Mouse (Mus musculus) neural tube, embryonic 12.5 days (tissue): ENCODE data around the gene Rbm38. TPM values are rescaled to one million over a fixed set of nuclear protein-coding genes. Genes with fewer than 3 reads are reported as not detected.

Source experiments
- ATAC-seq: fragments of 200-750 bp; cut with Nextera tagmentation; 2 replicates; pipeline ENCODE4 v1.8.0; 2017; ENCODE audit warnings: low read depth, mild to moderate bottlenecking, moderate TSS enrichment, moderate library complexity; ENCODE audit not compliant: low FRiP score
- H3K27ac ChIP-seq: fragments of 300-500 bp; sonication (generic); 2 replicates; pipeline ENCODE4 v1.5.1; 2016
- H3K27me3 ChIP-seq: fragments of 300-500 bp; sonication (generic); replicated peaks from 2 replicates; pipeline ENCODE4 v1.6.1; 2016; ENCODE audit warnings: mild to moderate bottlenecking
- H3K36me3 ChIP-seq: fragments of 300-500 bp; sonication (generic); 2 replicates; pipeline ENCODE4 v1.6.1; 2016; ENCODE audit warnings: mild to moderate bottlenecking
- H3K4me1 ChIP-seq: fragments of 300-500 bp; sonication (generic); 2 replicates; pipeline ENCODE4 v1.6.1; 2016
- H3K4me2 ChIP-seq: fragments of 300-500 bp; sonication (generic); replicated peaks from 2 replicates; pipeline ENCODE4 v1.6.1; 2016; ENCODE audit warnings: mild to moderate bottlenecking
- H3K4me3 ChIP-seq: fragments of 300-500 bp; sonication (generic); 2 replicates; pipeline ENCODE4 v1.5.1; 2016
- H3K9ac ChIP-seq: fragments of 300-500 bp; sonication (generic); 2 replicates; pipeline ENCODE4 v1.6.1; 2016; ENCODE audit warnings: mild to moderate bottlenecking
- H3K9me3 ChIP-seq: fragments of 300-500 bp; sonication (generic); 2 replicates; pipeline ENCODE4 v1.6.1; 2016; ENCODE audit warnings: mild to moderate bottlenecking
- WGBS: fragments of 180-500 bp; shearing (Covaris S2); methylation state at CpG from one replicate; pipeline ENCODE4 v1.1.7; 2016; 5-methylcytosine and 5-hydroxymethylcytosine counted together
- polyA plus RNA-seq: library from polyadenylated mRNA; unstranded; fragments of >200 nt; fragmentation: Nextera tagmentation; extraction: Ambion mirVana; gene quantifications from 2 replicates; pipeline ENCODE4 v1.2.1, GENCODE M21; 2016

Gene Rbm38
- polyA plus RNA-seq, 1 experiment from 2014 or later = 48.2 TPM

DNA sequence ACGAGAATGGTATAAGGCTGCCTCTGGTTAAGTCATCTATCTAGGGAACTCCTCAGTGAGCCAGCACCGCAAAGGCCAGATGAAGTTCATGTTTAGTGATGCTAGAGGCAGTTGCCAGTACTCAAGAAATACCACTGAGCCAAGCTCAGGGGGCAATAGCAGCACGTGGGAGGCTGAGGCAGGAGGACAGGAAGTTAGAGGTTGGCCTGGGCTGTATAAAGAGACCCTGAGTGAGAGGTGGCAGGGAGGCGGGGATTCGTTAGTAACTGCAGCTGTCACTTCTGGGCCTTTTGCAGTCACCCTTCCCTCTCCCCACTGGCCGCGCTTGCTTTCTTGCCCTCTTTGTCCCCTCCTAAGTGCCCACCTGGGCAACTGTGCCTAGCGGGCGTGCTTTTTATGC, 976 bp upstream of the Rbm38 start:
- Histone ChIP-seq H3K27ac (no peak overlapping the region), H3K4me2 (peak overlapping the region; percentile 81), H3K9ac (no peak overlapping the region), H3K36me3 (peaks cover 20% of the 10 kb centered on the region), H3K4me3 (peak overlapping the region; percentile 36), H3K27me3 (peaks cover 19% of the 10 kb centered on the region), H3K4me1 (peaks cover 35% of the 10 kb centered on the region), H3K9me3 (no peaks in the 10 kb centered on the region)
- peak; percentile 8; the same call in 1 of the 2 replicates for ATAC-seq
- 11% methylated on average over 9 of the region's 9 CpGs for WGBS

DNA sequence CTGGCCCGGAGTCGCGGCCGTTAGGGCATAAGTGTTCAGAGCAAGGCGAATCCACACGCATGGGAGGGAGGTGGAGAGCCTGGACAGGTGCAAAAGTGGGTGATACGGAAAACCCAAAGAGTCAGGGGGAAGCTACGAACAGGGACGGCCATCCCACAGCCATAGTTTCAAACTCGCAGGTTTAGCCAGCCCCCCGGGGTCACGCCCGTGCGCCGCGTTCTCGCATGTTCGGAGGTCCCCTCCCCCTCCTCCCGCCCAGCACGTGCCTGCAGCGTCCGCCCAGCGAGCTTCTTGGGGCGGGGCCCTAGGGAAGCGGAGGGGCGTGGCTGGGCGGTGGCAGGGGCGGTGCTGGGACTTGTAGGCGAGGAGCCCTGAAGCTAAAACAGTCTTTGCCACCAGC, 508 bp upstream of the Rbm38 start:
- peaks cover 15% of the 10 kb centered on the region for H3K36me3 ChIP-seq

DNA sequence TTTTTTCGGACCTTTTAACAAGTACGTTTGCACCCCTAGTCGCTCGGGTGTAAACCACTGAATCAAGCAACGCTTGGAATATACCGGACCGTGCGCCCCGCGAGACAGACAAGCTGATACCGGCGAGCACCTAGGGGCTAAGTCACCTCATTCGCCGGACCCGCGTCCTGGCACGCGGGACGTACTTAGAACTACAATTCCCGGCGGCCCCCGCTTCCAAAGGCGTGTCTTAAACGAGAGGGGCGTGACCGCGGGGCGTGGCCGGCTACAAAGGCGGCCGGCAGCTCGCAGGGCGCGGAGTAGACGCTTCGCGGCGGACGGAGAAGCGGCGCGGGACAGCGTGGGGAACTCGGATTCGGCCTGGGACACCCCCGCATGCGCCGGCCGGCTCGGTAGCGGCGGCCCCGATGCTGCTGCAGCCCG, 1.3 kb downstream of the Rbm38 start:
- peaks cover 19% of the 10 kb centered on the region for H3K27me3 ChIP-seq
- peak; percentile 83 for ATAC-seq
- WGBS = under 1% methylated on average over 54 of the region's 54 CpGs
- peaks cover 57% of the 10 kb centered on the region for H3K4me1 ChIP-seq
- H3K9me3 ChIP-seq = no peaks in the 10 kb centered on the region
- peak overlapping the region; percentile 80 for H3K9ac ChIP-seq
- H3K36me3 ChIP-seq = peaks cover 9% of the 10 kb centered on the region
- H3K27ac ChIP-seq = peak overlapping the region; percentile 53; the same call in 1 of the 2 replicates
- peak overlapping the region; percentile 79 for H3K4me3 ChIP-seq
- H3K4me2 ChIP-seq = peak overlapping the region; percentile 94

More for the DNA sequence above, 508 bp upstream of the Rbm38 start:
- H3K9me3 ChIP-seq = no peaks in the 10 kb centered on the region
- peaks cover 40% of the 10 kb centered on the region for H3K4me1 ChIP-seq
- H3K27me3 ChIP-seq = peaks cover 19% of the 10 kb centered on the region
- under 1% methylated on average over 29 of the region's 29 CpGs for WGBS
- ATAC-seq = peak; percentile 64
- peak overlapping the region; percentile 81 for H3K4me2 ChIP-seq
- H3K9ac ChIP-seq = no peak overlapping the region
- peak overlapping the region; percentile 36 for H3K4me3 ChIP-seq
- no peak overlapping the region for H3K27ac ChIP-seq

DNA sequence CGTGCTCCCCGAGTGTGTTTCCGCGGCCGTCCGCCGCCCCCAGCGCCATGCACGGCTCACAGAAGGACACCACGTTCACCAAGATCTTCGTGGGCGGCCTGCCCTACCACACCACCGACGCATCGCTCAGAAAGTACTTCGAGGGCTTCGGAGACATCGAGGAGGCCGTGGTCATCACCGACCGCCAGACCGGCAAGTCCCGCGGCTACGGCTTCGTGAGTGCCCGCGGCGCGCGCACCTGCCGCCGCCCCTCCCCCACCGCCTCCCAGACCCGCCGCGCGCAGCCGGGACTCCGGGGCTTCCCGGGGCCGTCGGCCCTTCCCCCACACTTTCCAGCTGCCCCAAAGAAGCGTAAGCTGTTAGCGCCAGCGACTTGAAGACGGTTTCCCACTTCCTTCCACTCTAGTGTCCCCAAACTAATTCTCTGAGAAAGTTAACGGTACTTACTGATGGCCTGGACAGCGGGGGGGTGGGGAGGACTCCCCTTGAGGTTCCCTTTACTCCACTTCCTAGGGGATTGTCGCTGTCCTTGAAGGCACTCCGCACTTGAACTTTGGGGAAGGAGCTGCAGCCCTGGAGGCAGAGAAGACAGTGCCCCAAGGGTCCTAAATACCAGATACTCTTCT, 1.9 kb downstream of the Rbm38 start:
- 0% methylated on average over 51 of the region's 51 CpGs for WGBS
- H3K4me3 ChIP-seq = peak overlapping the region; percentile 79
- peaks cover 62% of the 10 kb centered on the region for H3K4me1 ChIP-seq
- peak overlapping the region; percentile 53; the same call in 1 of the 2 replicates for H3K27ac ChIP-seq
- no peaks in the 10 kb centered on the region for H3K9me3 ChIP-seq
- peaks cover 19% of the 10 kb centered on the region for H3K27me3 ChIP-seq
- ATAC-seq = peak; percentile 63
- peak overlapping the region; percentile 94 for H3K4me2 ChIP-seq
- peak overlapping the region; percentile 80 for H3K9ac ChIP-seq
- peaks cover 14% of the 10 kb centered on the region for H3K36me3 ChIP-seq

DNA sequence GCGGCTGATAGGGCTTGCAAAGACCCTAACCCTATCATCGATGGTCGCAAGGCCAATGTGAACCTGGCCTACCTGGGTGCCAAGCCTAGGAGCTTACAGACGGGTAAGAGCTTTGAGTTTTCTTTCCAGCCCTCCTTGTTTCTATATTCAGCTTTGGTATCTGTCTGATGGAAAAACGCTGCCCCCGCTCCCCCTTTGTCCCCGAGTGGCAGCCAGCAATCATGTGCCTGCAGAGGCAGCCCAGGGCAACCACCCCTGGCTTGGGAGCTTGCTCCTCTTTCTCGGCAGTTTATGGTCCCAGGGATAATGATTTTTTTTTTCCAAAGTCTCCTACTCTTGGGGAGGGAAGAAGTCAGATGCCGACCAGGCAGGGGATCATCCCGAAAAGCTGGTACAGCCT, 2.5 kb downstream of the Rbm38 start:
- H3K27ac ChIP-seq = no peak overlapping the region
- 20% methylated on average over 10 of the region's 10 CpGs for WGBS

DNA sequence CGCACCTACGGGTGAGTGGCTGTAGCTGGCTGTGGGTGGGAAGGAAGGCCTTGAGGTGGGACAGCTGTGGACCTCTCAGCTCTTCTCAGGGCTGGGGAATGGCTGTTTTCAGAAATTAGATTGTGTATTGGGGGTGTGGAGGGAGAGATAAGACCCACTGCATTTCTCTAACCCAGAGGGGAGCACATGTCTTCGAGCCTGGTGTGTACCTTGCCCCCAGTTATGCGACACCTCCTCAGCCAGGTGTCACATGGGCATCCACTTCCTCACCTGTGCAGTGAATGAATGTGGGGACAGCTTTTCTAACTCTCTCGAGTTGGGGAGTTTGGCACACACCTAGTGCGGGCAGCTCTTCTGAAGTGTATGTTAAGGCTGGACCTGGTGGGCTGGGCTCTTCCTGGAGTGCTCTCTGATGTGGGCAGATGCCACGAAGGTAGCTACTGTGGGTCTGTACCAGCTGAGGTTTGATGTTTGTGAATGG, 3.1 kb downstream of the Rbm38 start:
- WGBS = 84% methylated on average over 7 of the region's 7 CpGs
- Histone ChIP-seq H3K27me3 (peaks cover 18% of the 10 kb centered on the region), H3K9me3 (no peaks in the 10 kb centered on the region), H3K4me1 (peaks cover 62% of the 10 kb centered on the region), H3K27ac (no peak overlapping the region), H3K4me3 (peak overlapping the region; percentile 79; the same call in 1 of the 2 replicates), H3K9ac (peak overlapping the region; percentile 80), H3K36me3 (peaks cover 22% of the 10 kb centered on the region), H3K4me2 (peak overlapping the region; percentile 94)
- no peak for ATAC-seq

More for the DNA sequence above, 2.5 kb downstream of the Rbm38 start:
- Histone ChIP-seq H3K4me3 (peak overlapping the region; percentile 79), H3K4me1 (peaks cover 62% of the 10 kb centered on the region), H3K4me2 (peak overlapping the region; percentile 94), H3K9ac (peak overlapping the region; percentile 80), H3K27me3 (peaks cover 19% of the 10 kb centered on the region), H3K9me3 (no peaks in the 10 kb centered on the region), H3K36me3 (peaks cover 20% of the 10 kb centered on the region)
- no peak for ATAC-seq

DNA sequence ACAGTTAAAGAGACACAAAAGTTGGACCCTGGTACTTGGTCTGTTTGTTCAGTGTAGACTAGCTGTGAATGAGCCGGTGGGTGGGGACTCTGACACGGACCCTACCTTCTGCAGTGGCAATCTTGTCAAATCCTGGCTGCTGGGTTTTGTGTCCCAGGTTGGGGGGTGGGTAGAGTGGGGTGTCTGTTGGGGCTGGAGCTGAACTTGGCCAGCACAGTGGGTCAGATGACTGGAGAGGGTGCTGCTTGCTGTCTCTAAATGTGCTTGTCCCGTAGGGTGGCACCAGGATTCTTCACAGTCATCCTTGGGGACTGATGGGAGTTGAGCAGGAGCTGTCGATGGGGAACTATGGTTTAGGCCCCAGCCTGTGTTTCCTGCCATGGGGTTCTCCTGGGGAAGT, 3.7 kb downstream of the Rbm38 start:
- no peak overlapping the region for H3K9ac ChIP-seq
- peaks cover 13% of the 10 kb centered on the region for H3K27me3 ChIP-seq
- 0 out of 2 replicates have a peak overlapping the region, but pooled peaks have one; percentile 79 for H3K4me3 ChIP-seq
- ATAC-seq = no peak
- peaks cover 25% of the 10 kb centered on the region for H3K36me3 ChIP-seq
- peaks cover 62% of the 10 kb centered on the region for H3K4me1 ChIP-seq
- H3K9me3 ChIP-seq = no peaks in the 10 kb centered on the region
- WGBS = 86% methylated on average over 4 of the region's 4 CpGs
- H3K27ac ChIP-seq = no peak overlapping the region
- peak overlapping the region; percentile 94 for H3K4me2 ChIP-seq

DNA sequence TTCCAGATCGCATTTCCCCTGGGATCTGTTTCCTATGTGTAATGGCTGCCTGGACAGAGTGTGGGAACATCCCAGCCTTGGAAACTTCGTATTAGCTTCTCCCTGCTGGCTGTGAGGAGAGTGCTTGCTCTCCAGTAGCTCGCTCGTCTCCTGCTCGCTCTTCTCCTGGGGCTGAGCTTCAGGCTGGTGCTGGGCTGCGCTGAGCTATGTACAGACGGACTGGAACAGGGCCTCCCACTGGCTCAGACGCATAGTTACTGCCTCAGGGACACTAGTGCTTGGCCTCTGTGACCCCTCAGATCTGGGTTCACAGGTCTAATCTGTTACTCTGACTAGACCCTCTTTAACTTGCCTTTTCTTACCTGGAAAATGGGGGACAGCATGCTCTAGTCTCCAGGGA, 4.1 kb downstream of the Rbm38 start:
- 76% methylated on average over 8 of the region's 8 CpGs for WGBS
- Histone ChIP-seq H3K4me3 (0 out of 2 replicates have a peak overlapping the region, but pooled peaks have one; percentile 79), H3K27ac (no peak overlapping the region), H3K9me3 (no peaks in the 10 kb centered on the region), H3K27me3 (peaks cover 9% of the 10 kb centered on the region), H3K4me1 (peaks cover 60% of the 10 kb centered on the region), H3K9ac (0 out of 2 replicates have a peak overlapping the region, but pooled peaks have one; percentile 26), H3K4me2 (peak overlapping the region; percentile 94), H3K36me3 (peaks cover 29% of the 10 kb centered on the region)
- ATAC-seq = no peak

DNA sequence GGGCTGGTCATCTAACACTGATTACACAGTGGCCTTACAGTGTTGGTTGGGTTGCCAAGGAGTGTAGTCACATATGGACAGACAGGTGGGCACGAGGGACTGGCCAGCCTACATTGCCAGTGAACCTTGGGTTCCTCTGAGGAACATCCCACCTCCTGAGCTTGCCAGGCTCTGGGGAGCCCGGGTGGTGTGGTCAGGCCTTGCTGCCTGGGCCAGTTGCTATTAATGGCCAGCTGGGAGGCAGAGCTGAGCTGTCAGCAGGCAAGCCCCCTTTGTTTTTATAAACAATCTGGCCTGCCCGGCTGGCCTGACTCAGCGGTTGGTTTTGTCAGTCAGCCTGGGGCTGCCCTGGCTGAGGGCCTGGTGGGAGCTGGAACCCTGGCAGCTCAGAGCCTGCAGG, 4.6 kb downstream of the Rbm38 start:
- Histone ChIP-seq H3K27ac (no peak overlapping the region), H3K4me1 (peaks cover 54% of the 10 kb centered on the region), H3K4me3 (peak overlapping the region; percentile 3; the same call in 1 of the 2 replicates), H3K4me2 (peak overlapping the region; percentile 94), H3K9ac (peak overlapping the region; percentile 26), H3K36me3 (peaks cover 34% of the 10 kb centered on the region), H3K9me3 (no peaks in the 10 kb centered on the region), H3K27me3 (peaks cover 9% of the 10 kb centered on the region)
- 26% methylated on average over 4 of the region's 4 CpGs for WGBS
- ATAC-seq = no peak

DNA sequence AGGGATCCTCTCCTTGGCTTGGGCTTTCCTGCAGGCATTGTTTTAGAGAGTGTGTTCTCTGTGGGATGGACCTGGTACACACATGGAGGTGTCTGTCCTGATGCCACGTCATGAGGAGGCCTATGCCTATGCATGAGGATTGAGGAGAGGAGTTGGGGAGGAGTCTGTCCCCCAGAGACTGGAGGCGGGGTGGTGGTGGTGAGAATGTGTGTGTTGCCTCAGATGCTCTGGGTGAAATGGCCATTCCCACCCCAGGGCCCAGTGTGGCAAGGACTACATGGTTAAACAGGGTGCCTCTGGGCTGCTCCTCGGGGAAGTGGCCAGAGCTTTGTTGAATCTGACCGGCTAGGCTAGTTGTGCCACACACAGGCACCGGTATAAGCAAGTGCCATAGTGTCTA, 6.0 kb downstream of the Rbm38 start:
- Histone ChIP-seq H3K36me3 (peaks cover 48% of the 10 kb centered on the region), H3K9ac (0 out of 2 replicates have a peak overlapping the region, but pooled peaks have one; percentile 1), H3K4me1 (peaks cover 48% of the 10 kb centered on the region), H3K4me3 (no peak overlapping the region), H3K9me3 (no peaks in the 10 kb centered on the region), H3K27ac (no peak overlapping the region), H3K4me2 (no peak overlapping the region), H3K27me3 (no peaks in the 10 kb centered on the region)
- 94% methylated on average over 5 of the region's 5 CpGs for WGBS
- ATAC-seq = no peak

DNA sequence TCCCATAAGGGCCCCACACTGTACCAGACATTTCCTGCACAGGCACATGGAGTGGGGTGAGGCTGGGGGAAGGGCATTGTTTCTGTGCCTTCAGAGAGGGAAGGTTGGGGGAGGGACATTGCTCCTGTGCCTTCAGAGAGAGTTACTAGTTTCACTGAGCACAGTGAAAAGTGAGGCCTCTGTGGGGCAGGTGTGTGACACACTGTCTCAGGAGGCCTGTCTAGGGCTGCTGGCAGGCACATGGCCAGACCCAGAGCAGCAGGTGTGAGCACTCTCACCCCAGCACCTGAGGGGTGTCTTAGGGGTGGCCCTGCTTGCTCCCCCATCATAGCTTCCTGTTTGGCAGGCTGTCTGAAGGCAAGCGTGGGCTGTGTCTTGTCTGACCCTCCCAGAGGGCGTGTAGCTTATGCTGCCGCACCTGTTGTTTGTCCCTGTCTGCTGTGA, 6.4 kb downstream of the Rbm38 start:
- no peaks in the 10 kb centered on the region for H3K27me3 ChIP-seq
- H3K36me3 ChIP-seq = peaks cover 52% of the 10 kb centered on the region
- no peak for ATAC-seq
- H3K9ac ChIP-seq = 0 out of 2 replicates have a peak overlapping the region, but pooled peaks have one; percentile 1
- 92% methylated on average over 3 of the region's 3 CpGs for WGBS
- peaks cover 48% of the 10 kb centered on the region for H3K4me1 ChIP-seq
- H3K4me2 ChIP-seq = no peak overlapping the region
- H3K4me3 ChIP-seq = no peak overlapping the region
- H3K27ac ChIP-seq = no peak overlapping the region
- H3K9me3 ChIP-seq = no peaks in the 10 kb centered on the region

DNA sequence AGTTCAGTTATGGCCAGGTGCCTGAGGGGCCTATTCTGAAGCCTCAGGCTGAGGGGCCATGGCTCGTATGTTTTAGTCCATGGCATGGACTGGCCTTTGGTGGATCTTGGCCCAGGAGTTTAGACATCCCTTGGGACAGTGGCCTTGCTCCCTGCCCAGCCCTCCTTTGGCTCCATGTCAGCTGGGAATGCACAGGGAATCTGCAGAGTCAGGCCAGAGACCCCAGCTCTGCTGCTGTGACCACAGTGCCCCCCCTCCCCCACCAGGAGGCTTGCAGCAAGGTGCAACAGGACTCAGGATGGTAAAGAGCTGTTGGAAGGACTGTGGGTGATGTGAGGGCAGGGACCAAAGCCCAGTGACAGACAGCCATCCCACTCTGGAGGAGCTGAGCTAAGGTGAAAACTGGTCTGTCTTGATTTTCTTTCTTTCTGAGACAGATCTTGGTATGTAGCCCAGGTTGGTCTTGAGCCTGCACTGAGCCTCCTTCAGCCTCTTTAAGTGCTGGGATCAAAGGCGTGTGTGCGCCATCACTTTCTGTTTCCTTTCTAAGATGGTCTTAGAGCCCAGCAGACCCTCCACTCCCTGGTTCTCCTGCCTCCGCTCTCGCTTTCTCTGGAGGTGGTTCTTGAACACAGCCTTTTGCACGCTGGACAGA, 7.0 kb downstream of the Rbm38 start:
- peaks cover 47% of the 10 kb centered on the region for H3K4me1 ChIP-seq
- H3K9me3 ChIP-seq = no peaks in the 10 kb centered on the region

More for the DNA sequence above, 7.0 kb downstream of the Rbm38 start:
- 93% methylated on average over 6 of the region's 6 CpGs for WGBS
- H3K9ac ChIP-seq = no peak overlapping the region
- no peaks in the 10 kb centered on the region for H3K27me3 ChIP-seq
- H3K36me3 ChIP-seq = peaks cover 58% of the 10 kb centered on the region
- H3K4me2 ChIP-seq = no peak overlapping the region
- H3K4me3 ChIP-seq = no peak overlapping the region
- ATAC-seq = no peak
- no peak overlapping the region for H3K27ac ChIP-seq
